Mouse (Mus musculus) erythroid progenitor cell, adult 5-6 weeks (primary cell): ENCODE measurements around the gene Polr2a. TPM values are rescaled to one million over a fixed set of nuclear protein-coding genes. Genes with fewer than 3 reads are reported as not detected.
A peak's percentile ranks its signal among the peaks of the same experiment; 100 is the strongest.
"Not testable (repeated sequence)": the region's sequence is repeated elsewhere in the genome, so short reads cannot be mapped to it uniquely, and the experiment has no call there.

Source experiments
- ATAC-seq: replicated peaks from 2 replicates; pipeline ENCODE4 v1.8.0; 2016; ENCODE audit warnings: moderate number of reproducible peaks, mild to moderate bottlenecking, moderate TSS enrichment, inconsistent platforms; ENCODE audit not compliant: poor library complexity, low FRiP score, severe bottlenecking
- total RNA-seq, 2 experiments: library from RNA; stranded (forward) in 1 of 2; stranded (reverse) in 1 of 2; fragments of 150-400 nt in 1 of 2; fragments of 186-747, 209-891 nt in 1 of 2; gene quantifications; 2 replicates each; pipeline versions ENCODE4 v1.2.3 to v1.2.4; 2015 to 2017; ENCODE audit warnings: low replicate concordance in 2 of 2

Polr2a gene
- total RNA-seq, 2 experiments from 2014 or later: 124 to 131 TPM

DNA sequence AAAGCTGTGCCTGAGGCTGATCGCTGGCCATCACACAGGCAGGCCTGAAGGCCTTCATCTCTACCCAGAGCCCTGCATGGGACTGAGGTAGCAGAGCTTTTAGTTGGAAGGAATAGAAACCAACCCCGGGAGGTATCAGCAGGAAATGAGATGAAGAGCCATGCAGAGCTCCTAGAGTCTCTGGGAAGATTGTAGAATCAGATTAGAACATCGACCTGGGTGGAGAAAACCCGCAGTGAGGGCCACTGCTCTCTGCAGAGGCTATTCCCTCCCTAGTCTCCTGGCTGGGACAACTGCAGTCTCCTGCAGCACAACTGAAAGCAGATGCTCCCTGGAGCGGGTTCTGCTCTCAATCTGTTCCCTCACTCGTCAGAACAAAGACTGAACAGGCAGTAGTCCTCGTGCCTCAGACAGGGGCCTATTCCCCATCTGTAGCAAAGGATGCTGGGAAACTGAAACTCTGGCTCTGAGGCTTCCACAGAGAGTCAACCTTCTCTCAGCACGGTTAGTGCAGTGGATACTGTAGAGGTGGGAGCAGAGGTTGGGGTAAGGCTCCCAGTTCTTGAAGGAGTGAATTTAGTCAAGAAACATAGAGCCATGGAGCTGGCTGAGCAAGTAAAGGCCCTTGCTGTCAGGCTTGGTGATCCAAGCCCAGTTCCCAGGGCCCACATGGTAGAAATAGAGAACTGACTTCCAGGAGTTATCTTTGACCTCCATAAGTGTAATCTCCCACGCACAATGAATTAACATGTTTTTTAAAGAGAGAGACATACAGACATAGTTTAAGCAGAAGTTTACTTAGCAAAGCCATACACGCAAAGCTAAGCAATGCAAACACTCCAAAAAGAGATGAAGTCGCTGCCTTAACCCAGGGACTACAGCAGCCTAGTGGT lies 48.6 kb downstream of the Polr2a start:
- peak; percentile 62 for ATAC-seq

DNA sequence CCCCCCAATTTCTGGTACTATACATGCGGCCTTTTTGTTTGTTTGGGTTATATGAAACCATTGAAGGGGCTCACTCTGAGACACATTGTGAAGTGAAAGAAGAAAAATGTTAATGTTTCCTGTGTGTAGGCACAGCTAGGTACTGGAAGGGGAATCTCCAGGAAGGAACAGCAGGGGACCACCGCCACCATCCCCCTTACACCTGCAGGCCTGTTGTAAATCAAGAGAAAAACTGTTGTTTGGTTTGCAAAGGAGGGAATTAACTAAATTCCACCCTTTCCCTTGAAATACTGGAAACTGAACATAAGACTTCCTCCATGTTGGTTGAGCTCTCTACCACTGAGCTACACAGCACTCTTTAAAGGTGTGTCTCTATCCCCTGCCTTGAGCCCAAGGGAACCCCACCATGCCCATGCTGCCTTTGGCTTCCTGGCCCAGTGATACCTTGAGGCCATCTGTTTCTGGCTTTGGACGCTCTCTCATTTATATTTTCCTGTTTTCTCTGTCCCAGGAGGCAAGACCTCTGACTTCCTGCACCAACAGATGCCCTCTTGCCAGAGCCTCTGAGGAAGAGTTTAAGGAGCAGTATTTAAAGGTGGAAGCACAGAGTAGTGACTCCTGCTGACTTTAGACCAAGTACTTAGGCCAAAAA lies 49.7 kb downstream of the Polr2a start:
- no peak for ATAC-seq

DNA sequence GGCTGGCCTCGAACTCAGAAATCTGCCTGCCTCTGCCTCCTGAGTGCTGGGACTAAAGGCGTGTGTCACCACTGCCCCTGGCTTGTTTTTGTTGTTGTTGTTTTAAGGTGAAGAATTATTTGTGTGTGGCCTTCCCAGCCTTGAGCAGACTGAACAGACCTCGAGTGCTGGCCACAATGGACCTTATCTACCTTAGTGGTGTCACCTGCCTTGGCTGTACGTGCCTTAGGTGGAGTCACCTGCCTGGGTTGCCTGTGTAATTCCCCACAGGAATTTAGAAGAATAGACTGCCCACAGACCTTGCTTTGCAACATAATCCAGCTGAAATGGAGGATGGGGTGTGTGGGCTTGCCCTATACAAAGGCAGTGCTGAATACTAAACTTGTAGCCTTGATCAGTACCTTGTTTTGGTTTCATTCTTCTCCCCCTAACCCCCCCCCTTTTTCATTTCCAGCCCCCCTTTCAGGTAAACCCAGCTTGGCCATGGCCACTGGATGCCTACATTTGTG lies 50.5 kb downstream of the Polr2a start:
- no peak for ATAC-seq

DNA sequence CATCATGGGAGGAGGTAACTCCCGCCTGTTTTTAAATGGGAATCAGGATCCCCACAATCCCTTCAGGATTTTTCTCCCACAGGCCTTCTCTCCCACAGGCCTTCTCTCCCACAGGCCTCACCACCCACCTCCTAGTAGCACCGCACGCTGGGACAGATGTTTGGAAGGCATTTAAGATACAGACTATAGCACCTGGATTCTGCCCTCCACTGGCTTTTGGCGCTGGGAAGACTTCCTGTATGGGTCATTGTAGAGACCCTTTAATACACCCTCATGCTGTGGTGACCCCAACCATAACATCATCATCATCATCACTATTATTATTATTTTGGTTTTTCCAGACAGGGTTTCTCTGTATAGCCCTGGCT lies 51.0 kb downstream of the Polr2a start:
- no peak for ATAC-seq

DNA sequence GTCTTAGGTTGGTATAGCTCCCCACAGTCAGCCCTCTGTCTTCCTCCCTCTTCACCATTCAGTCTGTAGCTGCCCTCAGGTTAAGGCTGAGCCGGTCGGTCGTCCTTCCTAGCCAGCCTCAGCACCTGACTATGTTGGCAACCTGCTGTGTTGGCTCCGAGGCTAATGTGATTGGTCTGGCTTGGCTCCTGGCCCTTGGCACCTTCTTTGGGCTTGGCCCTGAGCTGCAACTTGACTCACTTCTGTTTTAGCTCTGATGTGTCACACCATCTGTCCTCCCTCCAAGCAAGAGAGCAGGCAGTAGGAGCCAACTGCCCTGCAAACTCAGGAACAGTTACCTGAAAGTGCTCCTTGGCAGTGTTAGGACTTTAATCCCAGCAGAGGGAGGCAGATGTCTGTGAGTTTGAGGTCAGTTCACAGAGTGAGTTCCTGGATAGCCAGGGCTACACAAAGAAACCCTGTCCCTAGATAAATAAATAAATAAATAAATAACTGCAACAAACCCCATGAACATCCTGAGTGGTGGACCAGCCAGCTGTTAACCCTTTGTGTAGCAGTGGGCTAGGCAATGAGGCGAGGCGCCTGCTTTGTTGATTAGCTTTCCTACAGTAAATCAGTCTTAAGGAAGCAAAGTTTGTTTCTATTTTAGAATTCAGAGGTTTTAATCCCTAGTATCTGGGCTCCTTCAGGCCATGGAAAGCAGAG lies 51.5 kb downstream of the Polr2a start:
- no peak for ATAC-seq

DNA sequence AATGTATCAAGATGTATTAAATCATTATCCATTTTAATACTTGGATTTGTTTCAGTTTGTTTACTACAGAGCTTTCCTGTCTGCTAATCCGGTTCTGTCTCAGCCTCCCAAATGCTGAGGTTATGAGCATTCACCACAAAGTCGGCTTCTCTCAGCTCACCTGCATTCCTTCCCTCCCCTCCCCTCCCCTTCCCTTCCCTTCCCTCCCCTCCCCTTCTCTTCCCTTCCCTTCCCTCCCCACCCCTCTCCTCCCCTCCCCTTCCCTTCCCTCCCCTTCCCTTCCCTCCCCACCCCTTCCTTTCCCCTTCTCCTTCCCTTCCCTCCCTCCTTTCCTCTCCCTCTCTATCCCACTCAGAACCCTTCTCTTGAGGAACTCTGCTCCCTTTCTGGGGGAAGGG lies 53.8 kb downstream of the Polr2a start:
- no peak for ATAC-seq

DNA sequence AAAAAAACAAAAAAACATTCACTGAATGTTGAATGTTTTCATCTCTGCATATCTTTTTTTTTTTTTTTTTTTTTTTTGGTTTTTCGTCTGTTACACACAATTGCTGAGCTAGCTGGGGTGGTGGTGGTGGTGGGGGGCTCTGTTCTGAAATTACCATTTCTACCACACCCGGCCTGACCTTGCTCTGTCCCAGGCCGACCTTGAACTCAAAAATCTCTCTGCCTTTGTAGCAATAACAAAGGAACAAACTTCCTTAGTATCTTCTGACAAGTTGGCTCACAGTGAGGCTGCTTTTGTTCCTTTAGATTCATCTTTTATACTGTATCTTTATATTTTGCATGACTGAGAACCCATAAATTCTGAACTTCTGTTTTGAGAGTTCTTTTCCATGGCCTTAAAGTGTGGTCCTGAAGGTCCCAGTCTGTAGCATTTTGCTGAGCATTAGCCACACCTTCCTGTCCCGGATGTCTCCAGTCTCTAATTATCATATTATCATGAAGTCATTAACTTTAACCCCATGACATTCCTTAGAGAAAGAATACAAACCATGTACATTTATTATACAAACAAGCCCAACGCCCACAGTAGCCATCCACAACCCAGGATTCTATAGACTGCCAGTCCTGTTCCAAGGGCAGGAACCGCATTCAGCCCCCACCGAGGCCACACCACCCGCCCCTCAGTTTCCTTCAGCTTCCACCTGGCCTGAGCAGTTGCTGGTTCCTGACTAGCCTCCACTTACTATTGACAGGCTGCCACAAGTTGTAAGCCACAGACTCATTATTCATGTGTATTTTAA lies 54.4 kb downstream of the Polr2a start:
- ATAC-seq: no peak

DNA sequence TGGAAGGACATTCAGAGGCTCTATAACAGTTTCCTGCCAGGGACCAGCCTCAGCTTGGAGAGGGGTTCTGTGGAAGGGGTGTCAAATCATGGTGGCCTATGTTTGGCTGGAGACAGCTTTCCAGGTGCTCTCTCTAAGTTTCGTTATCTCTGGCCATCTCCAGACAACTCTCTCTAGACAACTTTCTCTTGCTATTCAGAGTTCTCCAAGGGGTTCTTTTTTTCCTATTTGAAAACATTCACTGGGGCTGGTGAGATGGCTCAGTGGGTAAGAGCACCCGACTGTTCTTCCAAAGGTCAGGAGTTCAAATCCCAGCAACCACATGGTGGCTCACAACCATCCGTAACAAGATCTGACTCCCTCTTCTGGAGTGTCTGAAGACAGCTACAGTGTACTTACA lies 55.1 kb downstream of the Polr2a start:
- not testable (repeated sequence) for ATAC-seq

DNA sequence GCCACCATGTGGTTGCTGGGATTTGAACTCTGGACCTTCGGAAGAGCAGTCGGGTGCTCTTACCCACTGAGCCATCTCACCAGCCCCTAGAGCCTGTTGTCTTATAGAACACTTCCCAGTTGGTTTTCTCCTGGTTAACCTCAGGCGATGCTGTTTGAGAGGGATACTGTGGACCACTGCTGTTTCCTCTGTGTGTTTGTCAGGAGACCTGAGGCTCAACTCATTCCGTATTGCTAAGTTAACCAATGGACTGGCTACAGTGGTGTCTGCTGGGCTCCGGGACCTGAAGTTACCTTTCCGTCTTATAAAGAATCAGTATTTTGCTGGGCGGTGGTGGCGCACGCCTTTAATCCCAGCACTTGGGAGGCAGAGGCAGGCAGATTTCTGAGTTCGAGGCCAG lies 55.6 kb downstream of the Polr2a start:
- ATAC-seq: not testable (repeated sequence)

DNA sequence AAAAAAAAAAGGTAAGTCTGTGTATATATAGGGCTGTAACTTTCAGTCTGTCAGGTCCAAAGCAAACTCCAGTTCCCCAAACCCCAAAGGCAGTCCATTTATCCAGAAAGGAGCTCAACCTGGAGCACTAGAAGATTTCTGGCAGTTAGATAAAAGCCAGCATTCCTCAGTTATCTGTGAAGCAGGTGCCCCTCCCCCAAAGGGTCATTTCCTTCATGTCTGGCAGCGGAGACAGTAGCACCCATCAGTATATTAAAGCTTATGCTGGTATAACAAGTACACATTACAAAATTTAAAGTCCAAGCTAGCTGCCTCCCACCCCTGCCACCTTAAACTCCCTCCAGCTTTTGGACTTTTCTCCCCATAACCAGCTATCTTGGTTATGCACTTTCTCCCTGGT lies 58.8 kb downstream of the Polr2a start:
- ATAC-seq: no peak

DNA sequence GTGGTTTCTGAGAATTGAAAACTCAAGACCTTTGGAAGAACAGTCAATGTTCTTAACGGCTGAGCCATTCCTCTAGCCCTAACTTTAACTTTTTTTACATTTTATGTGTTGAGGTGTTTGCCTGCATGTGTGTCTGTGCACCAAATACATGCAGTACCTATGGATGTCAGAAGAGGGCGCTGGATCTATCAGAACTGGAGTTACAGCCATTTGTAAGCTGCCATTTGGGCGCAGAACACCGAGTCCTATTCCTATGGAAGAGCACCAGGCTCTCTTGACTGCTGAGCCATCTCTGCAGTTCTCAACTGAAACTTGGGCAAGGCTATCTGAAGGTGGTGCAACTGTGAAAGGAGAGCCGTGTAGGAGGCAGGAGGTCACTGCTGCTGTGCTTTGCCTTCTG lies 59.9 kb downstream of the Polr2a start:
- ATAC-seq: no peak

DNA sequence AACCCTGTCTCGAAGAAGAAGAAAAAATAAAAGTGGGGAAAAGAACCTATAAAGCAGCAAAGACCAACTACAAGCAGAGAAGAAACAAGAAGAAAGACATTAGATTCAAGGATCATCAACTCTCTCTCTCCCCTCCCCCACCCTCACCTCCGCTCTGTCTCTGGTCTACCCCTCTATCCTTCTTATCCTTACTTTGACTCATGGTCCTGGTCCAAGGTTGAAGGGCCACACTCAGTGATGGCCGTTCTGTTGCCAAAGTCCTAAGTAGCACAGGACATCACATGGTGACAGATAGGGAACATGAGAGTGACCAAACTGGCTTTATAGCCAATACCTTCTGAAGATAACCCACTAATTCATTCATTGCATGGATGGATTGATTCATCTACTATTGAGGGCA lies 61.0 kb downstream of the Polr2a start:
- ATAC-seq: no peak

DNA sequence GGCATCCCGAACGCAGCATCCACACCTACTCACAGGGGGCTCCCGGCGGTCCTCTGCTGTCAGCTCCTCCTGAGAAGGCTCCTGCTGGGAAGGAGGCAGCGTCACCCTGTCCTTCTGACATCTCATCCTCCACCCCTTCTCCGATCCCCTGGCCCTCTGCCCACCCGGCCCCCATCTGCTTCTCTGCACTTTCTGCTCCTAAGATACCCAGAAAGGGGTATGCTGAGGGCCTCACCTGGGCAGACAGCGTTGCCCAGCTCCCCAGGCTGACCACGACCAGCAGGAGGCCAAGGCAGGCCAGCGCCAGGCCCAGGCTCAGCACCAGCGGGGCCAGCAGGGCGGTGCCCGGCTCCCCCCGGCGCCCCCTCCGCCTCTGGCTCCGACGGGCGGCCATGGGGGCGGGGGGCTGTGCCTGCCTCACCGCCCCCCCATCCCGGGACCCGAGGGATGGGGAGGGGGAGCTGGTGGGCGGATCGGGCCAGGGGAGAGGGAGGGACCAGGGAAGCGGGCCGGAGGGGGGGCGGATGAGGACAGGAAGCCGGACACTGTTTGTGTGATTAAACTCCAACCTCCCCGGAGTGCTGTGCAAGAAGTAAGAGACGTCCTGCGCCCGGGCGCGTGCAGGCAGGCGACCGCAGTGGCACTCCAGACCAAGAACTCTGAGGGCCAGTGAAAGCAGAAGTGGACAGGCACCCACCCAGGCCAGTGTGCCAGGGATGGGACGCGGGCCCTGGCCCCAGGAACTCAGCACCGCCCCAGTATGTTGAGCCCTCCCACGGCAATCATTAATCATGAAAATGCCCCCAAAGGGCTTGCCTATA lies 62.9 kb downstream of the Polr2a start, which contains the start of the genes Tnfsf12 and Tnfsfm13:
Gene Tnfsf12 (minus strand): TSS at position 489 of the 821 bp plus-strand sequence.
Gene Tnfsfm13 (minus strand): TSS at position 738 of the 821 bp plus-strand sequence.
- no peak for ATAC-seq

DNA sequence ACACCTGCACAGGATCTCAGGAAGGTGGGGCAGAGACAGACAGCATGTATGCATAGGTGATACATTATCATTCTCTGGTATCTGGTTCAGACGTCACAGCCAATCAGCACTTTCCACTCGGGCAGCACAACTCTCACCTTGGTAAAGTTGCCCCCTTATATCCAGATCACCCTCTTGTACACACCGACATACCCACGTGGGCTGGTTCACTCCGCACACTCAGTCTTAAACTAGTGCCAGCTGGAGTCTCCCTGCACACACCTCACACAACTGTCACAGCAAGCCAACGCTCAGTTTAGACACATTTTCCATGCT lies 63.4 kb downstream of the Polr2a start:
- ATAC-seq: no peak

DNA sequence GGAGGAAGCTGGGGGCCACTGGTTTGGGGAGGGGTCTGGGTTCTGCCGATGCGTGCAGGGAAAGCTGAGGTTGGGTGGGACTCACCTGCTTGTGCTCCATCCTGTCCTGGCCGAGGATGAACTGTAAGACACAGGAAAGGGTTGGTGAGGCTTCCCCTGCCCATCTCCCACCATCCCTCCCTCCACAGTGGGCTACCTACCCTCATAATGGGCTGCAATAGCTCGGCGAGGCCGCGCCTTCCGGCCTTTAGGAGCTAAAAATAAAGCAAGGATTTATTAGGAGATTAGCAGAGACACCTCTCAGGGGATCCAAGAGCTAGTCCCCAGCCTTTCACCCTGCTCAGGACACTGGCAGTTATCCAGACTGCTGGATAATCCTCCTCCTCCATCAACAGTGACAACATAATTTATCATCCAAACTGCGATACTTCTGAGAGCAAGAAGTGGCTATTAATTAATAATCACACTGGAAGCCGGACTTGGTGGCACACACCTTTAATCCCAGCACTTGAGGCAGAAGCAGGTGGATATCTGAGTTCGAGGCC lies 64.9 kb downstream of the Polr2a start:
- no peak for ATAC-seq

DNA sequence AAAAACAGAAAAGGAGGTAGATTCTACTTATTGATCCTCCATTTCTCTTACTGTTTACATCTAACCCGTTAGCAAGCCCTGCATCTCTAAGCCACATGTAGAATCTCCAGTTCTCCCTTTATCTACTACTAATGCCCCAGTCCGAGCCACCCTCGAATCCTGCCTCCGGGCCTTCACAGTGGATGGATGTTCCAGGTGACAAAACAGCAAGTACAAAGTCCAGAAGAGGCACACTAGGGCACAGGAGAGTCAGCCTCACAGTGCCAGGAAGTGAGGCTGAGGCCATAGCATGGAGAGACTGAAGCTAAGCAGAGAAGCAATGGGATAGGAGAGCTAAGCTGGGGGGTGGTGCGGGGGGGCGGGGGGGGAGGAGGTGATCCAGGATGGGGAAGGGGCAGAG lies 65.6 kb downstream of the Polr2a start:
- no peak for ATAC-seq

DNA sequence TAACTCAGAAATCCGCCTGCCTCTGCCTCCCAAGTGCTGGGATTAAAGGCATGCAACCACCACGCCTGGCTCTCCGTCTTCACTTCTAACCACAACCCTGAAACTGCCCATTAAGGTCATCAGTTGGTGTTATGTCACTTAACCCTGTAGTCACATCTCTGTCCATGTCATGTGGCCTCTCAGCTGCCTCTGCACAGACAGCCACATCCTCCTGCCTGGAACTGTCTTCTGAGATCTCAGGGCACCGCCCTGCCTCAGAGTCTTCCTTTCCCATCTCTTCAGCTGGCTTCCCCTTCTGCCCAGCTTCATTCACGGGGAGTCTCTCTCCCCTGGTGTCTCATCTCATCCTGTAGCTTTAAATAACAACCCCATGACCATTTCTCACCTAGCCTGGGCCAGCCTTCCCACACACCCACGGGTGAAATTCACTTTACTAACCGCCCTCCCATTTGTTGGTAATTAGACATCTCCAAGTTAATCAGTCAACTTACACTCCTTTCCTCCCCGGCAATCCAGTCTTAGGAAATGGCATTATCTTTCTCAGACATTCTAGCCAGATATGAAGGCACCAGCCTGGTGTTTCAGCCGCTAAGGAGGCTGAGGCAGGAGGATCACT lies 66.1 kb downstream of the Polr2a start:
- ATAC-seq: no peak

DNA sequence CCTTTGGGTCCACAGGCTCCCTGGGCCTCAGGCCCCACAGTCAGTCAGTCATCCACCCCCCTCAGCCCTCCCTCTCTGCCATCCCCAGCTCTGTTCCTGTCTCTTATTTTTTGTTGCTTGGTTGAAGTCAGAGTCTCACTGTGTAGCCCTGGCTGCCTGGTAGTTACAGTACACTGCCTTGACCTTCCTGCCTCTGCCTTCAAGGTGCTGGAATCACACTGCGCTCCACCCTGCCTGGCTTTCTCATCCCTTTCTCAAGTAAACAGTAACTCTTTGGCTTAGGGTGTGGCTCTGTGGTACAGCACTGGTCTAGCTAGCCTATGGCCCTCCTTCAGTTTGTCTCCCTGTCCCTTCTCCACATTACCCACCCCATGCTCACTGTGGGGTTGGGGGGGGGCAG lies 68.5 kb downstream of the Polr2a start:
- no peak for ATAC-seq
